Mouse (Mus musculus): Measurements from ENCODE around the gene Hfe.
"Not testable (repeated sequence)": the region's sequence is repeated elsewhere in the genome, so short reads cannot be mapped to it uniquely, and the experiment has no call there.

Hfe gene

GRCm38 (mm10) chr13:23737091-23737490, 26.4 kb upstream of the Hfe start:
- POLR2A ChIA-PET = interaction anchor here (0.8 to 44.4 kb wide), 32 partner anchors 5 to 1694 kb away, joined by 3 to 2331 read pairs (median 31); partner anchors contain the start of genes Hist1h4c (in 4 of the 4), Hist1h1a (in 3 of the 4), Hist1h2ac (in 3 of the 4) and Hist1h2ae (in 3 of the 4)

DNA sequence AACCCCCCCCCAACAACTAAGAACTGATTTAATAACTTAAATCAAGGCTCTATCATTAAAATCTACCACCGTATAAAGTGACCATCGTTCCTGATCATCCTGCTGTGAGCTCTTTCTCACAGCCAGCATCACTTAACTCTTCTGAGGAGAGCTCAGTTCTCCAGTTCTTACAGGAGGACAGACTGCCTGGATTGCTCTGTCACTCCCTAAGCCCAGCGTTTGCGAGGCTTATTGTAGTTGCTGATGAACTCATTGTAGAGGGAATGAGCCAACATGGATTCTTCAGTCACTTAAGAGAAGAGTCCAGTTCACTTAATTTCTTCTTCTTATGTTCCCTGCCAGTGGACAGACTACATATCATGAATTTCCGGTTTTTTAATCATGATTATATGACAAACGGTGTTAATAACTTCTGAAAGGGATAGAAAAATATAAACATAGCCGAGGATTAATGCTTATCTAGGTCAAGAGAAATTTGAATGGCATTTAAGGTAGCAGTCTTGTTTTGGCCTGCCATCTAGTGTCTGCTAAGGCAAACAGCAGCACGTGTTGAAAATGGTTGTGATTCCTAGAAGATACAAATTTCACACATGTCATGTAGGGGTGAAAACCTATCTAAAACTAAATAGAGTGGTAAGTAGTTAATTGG, 21.6 kb upstream of the Hfe start:
- ChIA-PET CTCF (interaction anchor here in 2 of 4 experiments (0.6 to 1.3 kb wide), 6 partner anchors 27 to 523 kb away, joined by 3 to 6 read pairs (median 4); no protein-coding TSS in a partner anchor), POLR2A (interaction anchor here (0.5 to 39.0 kb wide), 15 partner anchors 16 to 470 kb away, joined by 3 to 2331 read pairs (median 4); partner anchors contain the start of genes Hist1h3b (in 3 of the 4), Hist1h4c (in 3 of the 4), Hist1h1a (in 2 of the 4) and Hist1h2ab (in 2 of the 4))

More at GRCm38 (mm10) chr13:23737091-23737490, 26.4 kb upstream of the Hfe start:
- CTCF ChIA-PET = interaction anchor here in 1 of 4 experiments (1.0 to 2.1 kb wide), 2 partner anchors 15 to 39 kb away, joined by 4 to 5 read pairs; partner anchors contain the start of genes Hist1h3b and Hist1h4c

DNA sequence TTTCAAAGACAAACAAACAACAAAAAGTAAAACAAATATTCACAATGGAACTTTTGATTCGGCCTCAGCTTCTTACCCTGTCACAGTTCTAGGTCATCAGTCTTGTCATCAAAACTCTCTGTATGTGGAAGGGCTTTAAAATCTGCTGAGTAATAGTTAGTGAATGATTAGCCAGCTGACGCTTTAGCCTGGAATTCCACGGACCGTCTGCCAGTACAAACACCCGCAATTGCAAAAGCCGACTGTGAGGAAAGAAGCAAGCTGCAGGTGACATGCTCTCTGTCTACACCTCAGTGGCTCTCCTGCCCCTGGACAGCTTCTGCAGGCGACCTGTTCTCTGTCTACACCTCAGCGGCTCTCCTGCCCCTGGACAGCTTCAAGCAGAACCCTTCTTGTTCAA, 19.8 kb upstream of the Hfe start:
- CTCF ChIA-PET = interaction anchor here in 3 of 4 experiments (0.6 to 1.3 kb wide), 3 partner anchors 18 to 31 kb away, joined by 3 to 4 read pairs (median 3); no protein-coding TSS in a partner anchor
- POLR2A ChIA-PET = interaction anchor here in 3 of 4 experiments (1.0 to 39.0 kb wide), 11 partner anchors 8 to 49 kb away, joined by 3 to 2331 read pairs (median 32); partner anchors contain the start of genes Hist1h4c (in 3 of the 3), Hist1h1a (in 2 of the 3), Hist1h1c (in 2 of the 3) and Hist1h2ab (in 2 of the 3)

GRCm38 (mm10) chr13:23729706-23730105, 19.1 kb upstream of the Hfe start:
- POLR2A ChIA-PET = interaction anchor here in 3 of 4 experiments (0.6 to 39.0 kb wide), 18 partner anchors 9 to 1686 kb away, joined by 3 to 2331 read pairs (median 19); partner anchors contain the start of genes Hist1h1c (in 3 of the 3), Hist1h4c (in 3 of the 3), Hist1h1a (in 2 of the 3) and Hist1h2ab (in 2 of the 3)
- CTCF ChIA-PET = interaction anchor here in 2 of 4 experiments (0.9 to 1.3 kb wide), 4 partner anchors 10 to 30 kb away, joined by 3 to 4 read pairs (median 3); no protein-coding TSS in a partner anchor

DNA sequence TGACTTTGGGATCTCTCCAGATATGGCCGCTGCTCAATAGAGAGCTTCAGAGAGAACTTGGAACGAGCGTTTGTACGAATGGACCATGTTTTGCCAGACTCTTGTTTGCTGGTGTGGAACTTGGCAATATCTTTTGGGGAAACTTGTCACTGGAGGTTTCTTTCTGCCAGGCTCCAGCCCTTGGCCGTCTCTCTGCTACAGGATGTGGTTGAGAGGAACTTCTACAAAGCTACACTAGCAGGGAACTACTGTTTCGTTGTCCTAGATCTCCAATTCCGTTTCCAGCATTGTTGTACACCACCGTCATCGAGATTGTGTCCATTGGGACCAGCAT, 18.5 kb upstream of the Hfe start:
- ChIA-PET CTCF (interaction anchor here in 3 of 4 experiments (0.6 to 1.2 kb wide), 4 partner anchors 11 to 353 kb away, joined by 3 to 7 read pairs (median 4); no protein-coding TSS in a partner anchor), POLR2A (interaction anchor here in 3 of 4 experiments (0.6 to 39.0 kb wide), 18 partner anchors 9 to 1686 kb away, joined by 3 to 2331 read pairs (median 19); partner anchors contain the start of genes Hist1h1c (in 3 of the 3), Hist1h4c (in 3 of the 3), Hist1h1a (in 2 of the 3) and Hist1h2ab (in 2 of the 3))

DNA sequence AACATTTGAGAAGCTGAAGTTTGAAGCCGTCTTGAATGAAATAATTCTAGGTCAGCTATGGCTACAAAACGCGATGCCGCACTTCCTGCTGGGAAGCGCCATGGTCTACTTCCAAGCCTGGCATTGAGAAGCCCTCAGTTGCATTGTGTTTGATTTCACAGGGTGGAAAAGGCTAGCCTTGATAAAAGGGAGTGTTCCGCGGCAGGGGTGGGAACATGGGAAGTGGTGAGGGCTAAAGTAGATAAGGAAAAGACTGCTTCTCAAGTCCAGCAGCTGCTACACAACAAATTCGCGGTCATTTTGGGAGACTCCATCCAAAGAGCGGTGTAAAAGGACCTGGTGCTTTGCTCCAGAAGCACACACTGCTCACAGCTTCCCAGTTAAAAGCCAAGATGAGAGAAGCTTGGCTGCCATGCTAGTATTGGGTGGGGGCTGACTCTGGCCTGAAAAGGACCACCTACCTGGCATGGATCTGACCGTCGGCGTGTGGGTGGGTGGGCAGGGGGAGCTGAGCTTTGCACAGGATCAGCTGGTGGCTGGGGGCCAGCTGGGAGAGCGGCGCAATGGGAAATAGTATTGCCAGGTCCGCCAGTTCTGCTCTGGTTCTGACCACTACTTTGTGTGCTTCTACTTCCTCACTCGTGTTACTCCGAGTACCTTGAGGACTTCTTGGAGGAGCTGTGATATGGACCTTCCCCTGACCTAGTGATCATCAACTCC, 18.0 kb upstream of the Hfe start:
- POLR2A ChIA-PET = interaction anchor here (0.6 to 39.0 kb wide), 24 partner anchors 9 to 1685 kb away, joined by 3 to 2331 read pairs (median 6); partner anchors contain the start of genes Hist1h1c (in 4 of the 4), Hist1h1a (in 3 of the 4), Hist1h4c (in 3 of the 4) and Hist1h2ab (in 2 of the 4)
- CTCF ChIA-PET = interaction anchor here in 3 of 4 experiments (0.6 to 1.2 kb wide), 3 partner anchors 27 to 353 kb away, joined by 4 to 7 read pairs (median 4); no protein-coding TSS in a partner anchor

- CTCF ChIA-PET = no interaction called here
- POLR2A ChIA-PET = interaction anchor here in 2 of 4 experiments (0.8 to 39.0 kb wide), 5 partner anchors 13 to 41 kb away, joined by 3 to 2331 read pairs (median 70); partner anchors contain the start of genes Hist1h1c (in 2 of the 2), Hist1h2ab (in 2 of the 2), Hist1h2bb (in 2 of the 2) and Hist1h3b (in 2 of the 2)
Measured at GRCm38 (mm10) chr13:23725213-23725612, 14.6 kb upstream of the Hfe start.

GRCm38 (mm10) chr13:23724239-23724638, 13.6 kb upstream of the Hfe start:
- CTCF ChIA-PET = no interaction called here
- POLR2A ChIA-PET = interaction anchor here in 2 of 4 experiments (1.0 to 39.0 kb wide), 4 partner anchors 25 to 34 kb away, joined by 4 to 2331 read pairs (median 799); partner anchors contain the start of genes Hist1h2ab (in 2 of the 2), Hist1h2bb (in 2 of the 2), Hist1h3b (in 2 of the 2) and Hist1h3c (in 2 of the 2)

DNA sequence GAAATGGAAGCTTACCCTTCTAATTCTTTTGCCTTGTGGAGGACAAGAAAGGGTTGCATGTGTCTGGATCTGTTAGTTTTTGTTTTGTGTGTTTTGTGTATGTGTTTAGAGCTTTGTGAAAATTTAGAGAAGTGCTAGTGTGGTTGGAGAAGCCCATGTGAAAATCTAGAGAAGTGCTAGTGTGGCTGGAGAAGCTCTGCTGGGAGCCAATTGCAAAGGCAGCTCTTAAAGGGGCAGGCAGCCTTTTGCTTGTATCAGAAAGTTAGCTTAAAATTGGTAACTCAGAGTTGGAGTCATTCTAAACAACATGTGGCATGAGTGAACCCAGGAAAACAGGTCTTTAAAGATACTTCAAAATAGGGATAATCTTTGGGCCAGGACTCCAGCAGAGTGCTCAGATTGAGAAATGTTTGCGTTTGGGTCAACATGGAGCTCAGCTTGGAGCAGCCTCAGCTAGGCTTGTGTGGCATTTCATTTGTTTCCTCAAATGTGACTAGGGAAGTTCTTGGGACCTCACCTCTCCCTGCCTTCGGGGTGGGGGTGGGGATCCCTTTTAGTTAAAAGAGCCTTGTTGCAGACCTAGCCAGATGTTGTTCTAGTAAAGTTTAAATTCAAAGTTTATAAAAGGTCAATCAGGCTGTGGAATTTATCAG, 7.1 kb upstream of the Hfe start:
- POLR2A ChIA-PET = interaction anchor here (0.8 to 2.9 kb wide), 19 partner anchors 9 to 56 kb away, joined by 3 to 14 read pairs (median 5); partner anchors contain the start of genes Hist1h1c (in 2 of the 4), Hist1h2ac (in 2 of the 4), Hist1h2bc (in 2 of the 4) and Hist1h3b (in 2 of the 4)
- CTCF ChIA-PET = not testable (repeated sequence)

DNA sequence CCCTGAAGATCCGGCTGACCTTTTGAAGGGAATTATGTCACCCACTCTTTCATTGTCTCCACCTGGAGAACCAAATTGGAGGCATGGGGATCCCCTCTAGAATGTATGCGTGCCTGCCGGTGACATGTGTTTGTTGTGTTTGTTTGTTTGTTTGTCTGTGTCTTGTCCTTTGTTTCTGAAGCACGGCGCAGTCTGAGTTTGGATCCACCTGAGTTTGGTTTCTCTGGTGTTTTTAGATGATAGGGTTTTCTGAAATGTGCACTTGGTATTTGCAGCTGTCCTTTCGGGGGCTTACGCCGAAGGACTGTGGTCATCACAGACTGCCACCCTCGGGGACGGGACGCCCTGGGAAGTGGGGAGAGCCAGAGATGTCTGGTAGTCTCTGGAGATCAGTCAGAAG, 6.5 kb upstream of the Hfe start:
- ChIA-PET CTCF (no interaction called here), POLR2A (interaction anchor here (0.5 to 2.9 kb wide), 18 partner anchors 9 to 1967 kb away, joined by 3 to 14 read pairs (median 5); partner anchors contain the start of genes Hist1h2ac (in 2 of the 4), Hist1h2bc (in 2 of the 4), Hist1h3b (in 2 of the 4) and Hist1h4c (in 2 of the 4))

DNA sequence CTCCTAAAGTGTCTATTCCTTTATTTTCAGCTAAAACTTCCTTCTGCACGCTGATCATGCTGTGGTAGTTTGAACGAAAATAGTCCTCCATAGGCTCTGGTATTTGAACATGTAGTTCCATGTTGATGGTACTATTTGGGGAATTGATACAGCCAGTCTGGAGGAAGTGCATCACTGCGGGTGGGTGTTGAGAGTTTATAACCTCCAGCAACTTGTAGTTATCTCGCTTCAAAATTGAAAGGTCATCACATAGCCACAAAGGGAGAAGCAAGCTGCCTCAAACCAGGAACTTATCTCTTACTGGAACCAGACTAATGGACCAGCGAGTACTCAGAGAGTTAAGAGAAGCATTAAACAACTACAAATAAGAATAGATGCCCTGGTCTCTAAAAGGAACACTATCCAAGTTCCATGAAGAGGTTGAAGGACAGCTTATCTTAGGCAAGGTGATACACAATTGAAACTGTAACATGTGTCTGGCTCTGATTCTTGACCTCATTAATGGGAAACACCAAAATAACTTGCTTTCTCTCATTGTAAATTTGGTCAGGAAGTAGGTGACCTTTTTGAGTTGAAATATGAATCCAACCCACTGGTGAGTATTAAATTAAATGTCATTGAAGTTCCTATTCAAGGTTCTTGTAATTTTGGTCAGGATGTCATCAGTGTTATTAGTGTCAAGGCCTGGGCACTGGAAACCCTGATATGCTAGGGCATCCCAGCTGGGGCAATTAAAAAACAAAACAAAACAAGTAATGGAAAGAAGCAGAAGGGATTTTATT, 5.8 kb upstream of the Hfe start:
- POLR2A ChIA-PET = interaction anchor here (0.5 to 6.4 kb wide), 12 partner anchors 8 to 1967 kb away, joined by 3 to 56 read pairs (median 10); partner anchors contain the start of genes Hist1h1c (in 2 of the 4), Hist1h4c (in 2 of the 4), Hist1h1a (in 1 of the 4) and Hist1h1t (in 1 of the 4)
- CTCF ChIA-PET = no interaction called here

DNA sequence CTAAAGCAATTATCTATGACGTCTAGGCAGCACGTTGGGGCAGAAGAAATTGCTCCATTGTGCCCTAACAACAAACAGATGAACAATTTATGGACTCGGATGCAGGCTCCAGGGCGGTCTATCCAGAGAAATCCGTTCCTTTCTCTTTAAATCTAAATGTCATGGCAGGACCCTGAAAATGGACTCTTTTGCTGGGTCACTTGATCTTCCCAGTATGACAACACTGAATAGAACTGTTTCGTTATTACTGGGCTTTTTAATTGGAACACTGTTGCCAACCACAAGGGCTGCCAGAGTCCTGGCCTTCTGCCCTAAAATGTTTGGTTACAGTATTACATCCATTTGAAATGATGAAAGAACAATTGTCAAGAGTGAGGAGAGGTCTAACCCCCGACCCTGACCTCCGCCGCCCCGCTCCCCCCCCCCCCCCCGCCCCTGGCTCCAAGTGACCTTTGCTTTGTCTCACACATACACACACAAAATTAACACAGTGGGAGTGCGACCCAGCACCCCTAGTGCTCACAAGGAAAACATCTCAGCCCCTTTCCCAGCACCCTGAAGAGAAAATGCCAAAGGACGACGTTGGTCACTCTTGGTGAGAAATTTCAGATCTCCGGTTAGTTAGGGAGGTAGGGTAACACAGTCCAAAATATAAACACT, 810 bp downstream of the Hfe start:
- ChIA-PET CTCF (interaction anchor here in 1 of 4 experiments (0.6 kb wide), 1 partner anchor 596 kb away, joined by 3 read pairs; no protein-coding TSS in a partner anchor), POLR2A (interaction anchor here in 3 of 4 experiments (0.7 to 6.4 kb wide), 28 partner anchors 8 to 139 kb away, joined by 3 to 56 read pairs (median 7); partner anchors contain the start of genes Hist1h2ab (in 3 of the 3), Hist1h2ac (in 3 of the 3), Hist1h2bc (in 3 of the 3) and Hist1h3b (in 3 of the 3))

DNA sequence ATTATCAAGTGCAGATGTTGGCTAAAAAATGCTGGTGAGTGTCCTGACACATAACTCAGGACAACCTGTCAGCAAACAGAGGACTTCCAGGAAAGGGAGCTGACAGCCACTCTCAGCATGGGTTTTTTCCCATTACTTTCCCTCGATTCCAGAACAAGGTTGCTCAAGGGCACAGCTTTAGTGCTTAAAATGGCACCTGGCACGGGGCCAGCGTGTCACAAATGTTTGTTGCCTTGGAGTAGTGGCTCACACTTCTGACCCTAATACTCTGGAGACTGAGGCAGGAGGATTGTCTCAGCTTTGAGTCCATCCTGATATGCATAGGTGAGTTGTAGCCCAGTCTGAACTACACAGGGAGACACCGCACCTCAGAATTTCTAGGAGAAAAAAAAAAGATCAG, 2.0 kb downstream of the Hfe start:
- ChIA-PET CTCF (no interaction called here), POLR2A (interaction anchor here in 3 of 4 experiments (0.6 to 5.3 kb wide), 32 partner anchors 9 to 226 kb away, joined by 3 to 42 read pairs (median 4); partner anchors contain the start of genes Hist1h4c (in 3 of the 3), Hist1h1a (in 2 of the 3), Hist1h1c (in 2 of the 3) and Hist1h2ac (in 2 of the 3))

DNA sequence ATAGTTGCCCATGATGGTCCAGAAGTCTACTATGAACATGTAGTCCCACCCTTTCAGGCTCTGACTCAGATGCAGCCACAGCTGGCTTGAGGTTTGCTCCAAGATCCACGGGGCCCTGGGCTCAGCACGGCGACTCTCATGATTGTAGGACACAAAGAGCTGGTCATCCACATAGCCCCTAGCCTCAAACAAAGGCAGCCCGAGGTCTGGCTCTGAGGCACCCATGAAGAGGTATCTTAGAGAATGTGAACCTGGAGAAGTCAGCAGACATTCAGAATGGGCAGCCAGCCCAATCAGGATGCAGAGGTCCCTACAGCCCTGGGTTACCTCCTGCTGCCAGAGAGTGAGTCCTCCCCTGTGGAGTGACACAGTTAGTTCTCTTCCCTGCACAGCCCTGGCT, 2.6 kb downstream of the Hfe start:
- POLR2A ChIA-PET = interaction anchor here in 3 of 4 experiments (0.7 to 5.3 kb wide), 39 partner anchors 9 to 227 kb away, joined by 3 to 42 read pairs (median 4); partner anchors contain the start of genes Hist1h1a (in 3 of the 3), Hist1h1c (in 3 of the 3), Hist1h2ac (in 3 of the 3) and Hist1h2bc (in 3 of the 3)
- CTCF ChIA-PET = interaction anchor here in 1 of 4 experiments (0.6 kb wide), 1 partner anchor 58 kb away, joined by 7 read pairs; no protein-coding TSS in a partner anchor

DNA sequence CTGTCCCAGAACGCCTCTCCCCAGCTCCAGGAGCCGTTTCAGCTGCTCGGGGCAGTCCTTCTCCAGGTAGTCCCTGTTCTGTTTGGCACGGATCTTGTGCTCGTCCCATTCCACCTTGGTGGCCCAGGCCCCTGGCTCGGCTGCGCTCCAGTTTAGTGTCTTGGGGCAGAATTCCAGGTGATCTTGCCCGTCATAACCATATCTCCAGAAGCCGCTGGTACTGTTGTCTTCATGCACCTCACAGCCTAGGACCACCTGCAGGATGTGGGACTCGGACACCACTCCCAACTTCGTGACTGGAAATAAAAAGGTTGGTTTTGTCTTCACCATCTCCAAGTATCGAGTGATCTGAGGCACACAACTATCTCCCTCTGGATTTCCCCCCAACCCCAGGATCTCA, 3.9 kb downstream of the Hfe start:
- POLR2A ChIA-PET = interaction anchor here in 2 of 4 experiments (1.0 to 5.3 kb wide), 5 partner anchors 8 to 56 kb away, joined by 3 to 42 read pairs (median 5); partner anchors contain the start of genes Hist1h1a (in 1 of the 2), Hist1h2ab (in 1 of the 2), Hist1h2ac (in 1 of the 2) and Hist1h2bc (in 1 of the 2)
- CTCF ChIA-PET = no interaction called here

Data from embryonic stem cell, embryonic (primary cell).